Mouse (Mus musculus) myocyte (in vitro differentiated cells): ENCODE data around the gene Slc12a3. TPM values are rescaled to one million over a fixed set of nuclear protein-coding genes. Genes with fewer than 3 reads are reported as not detected.

ENCODE experiments used
- H3K27me3 ChIP-seq: one replicate; pipeline ENCODE4 v1.6.1; 2011; ENCODE audit not compliant: control insufficient read depth, insufficient read depth, insufficient read length
- H3K36me3 ChIP-seq: one replicate; pipeline ENCODE4 v1.6.1; 2011; ENCODE audit not compliant: control insufficient read depth, insufficient read depth
- H3K4me2 ChIP-seq: one replicate; pipeline ENCODE4 v1.6.1; 2011; ENCODE audit warnings: low read depth, control low read depth
- H3K4me3 ChIP-seq: one replicate; pipeline ENCODE4 v1.5.1; 2011; ENCODE audit warnings: mild to moderate bottlenecking, control low read depth, moderate library complexity
- H3K79me2 ChIP-seq: one replicate; pipeline ENCODE4 v1.6.1; 2011; ENCODE audit not compliant: control insufficient read depth, insufficient read depth
- H3ac ChIP-seq: one replicate; pipeline ENCODE4 v1.6.1; 2011; ENCODE audit not compliant: control insufficient read depth, insufficient read length
- CEBPB ChIP-seq: IDR thresholded peaks from 2 replicates; pipeline ENCODE4 v1.6.1; 2011; ENCODE audit warnings: mild to moderate bottlenecking, moderate library complexity; ENCODE audit not compliant: poor library complexity, insufficient read depth, severe bottlenecking
- E2F4 ChIP-seq: IDR thresholded peaks from one replicate; pipeline ENCODE4 v1.6.1; 2011; ENCODE audit warnings: mild to moderate bottlenecking, control low read depth, moderate library complexity; ENCODE audit not compliant: insufficient read depth
- MYOD1 ChIP-seq, 3 experiments: IDR thresholded peaks; one replicate each; pipeline ENCODE4 v1.6.1; 2011; ENCODE audit warnings: control low read depth in 2 of 3, low read depth in 2 of 3, mild to moderate bottlenecking in 2 of 3, moderate library complexity in 1 of 3; ENCODE audit not compliant: insufficient read length in 2 of 3, control insufficient read depth in 1 of 3
- MYOG ChIP-seq, 3 experiments: IDR thresholded peaks; one replicate each; pipeline ENCODE4 v1.6.1; 2011; ENCODE audit warnings: control low read depth in 2 of 3, low read depth in 2 of 3, mild to moderate bottlenecking in 2 of 3; ENCODE audit not compliant: insufficient read length in 2 of 3, control insufficient read depth in 1 of 3, insufficient read depth in 1 of 3
- POLR2A ChIP-seq: IDR thresholded peaks from one replicate; pipeline ENCODE4 v1.6.1; 2011; ENCODE audit warnings: low read depth, mild to moderate bottlenecking, control low read depth, moderate library complexity; ENCODE audit not compliant: insufficient read length
- REST ChIP-seq: IDR thresholded peaks from one replicate; pipeline ENCODE4 v1.6.1; 2011; ENCODE audit warnings: mild to moderate bottlenecking, control low read depth, moderate library complexity; ENCODE audit not compliant: insufficient read depth, insufficient read length
- SRF ChIP-seq: IDR thresholded peaks from one replicate; pipeline ENCODE4 v1.6.1; 2011; ENCODE audit warnings: low read depth; ENCODE audit not compliant: control insufficient read depth, insufficient read length
- TCF12 ChIP-seq: IDR thresholded peaks from one replicate; pipeline ENCODE4 v1.6.1; 2011; ENCODE audit warnings: mild to moderate bottlenecking, control low read depth; ENCODE audit not compliant: poor library complexity, insufficient read depth, severe bottlenecking
- TCF3 ChIP-seq: IDR thresholded peaks from one replicate; pipeline ENCODE4 v1.6.1; 2011; ENCODE audit warnings: low read depth, control low read depth; ENCODE audit not compliant: insufficient read length
- USF1 ChIP-seq: IDR thresholded peaks from one replicate; pipeline ENCODE4 v1.6.1; 2011; ENCODE audit warnings: low read depth, mild to moderate bottlenecking, control low read depth, moderate library complexity
- polyA plus RNA-seq: library from polyadenylated mRNA; unstranded; fragments of >200 nt; fragmentation: generic; extraction: Trizol; gene quantifications from one replicate; pipeline ENCODE4 v1.2.1, GENCODE M21; 2012; ENCODE audit warnings: missing spikeins

Slc12a3 gene
- polyA plus RNA-seq, 1 experiment, result 0.04 TPM

DNA sequence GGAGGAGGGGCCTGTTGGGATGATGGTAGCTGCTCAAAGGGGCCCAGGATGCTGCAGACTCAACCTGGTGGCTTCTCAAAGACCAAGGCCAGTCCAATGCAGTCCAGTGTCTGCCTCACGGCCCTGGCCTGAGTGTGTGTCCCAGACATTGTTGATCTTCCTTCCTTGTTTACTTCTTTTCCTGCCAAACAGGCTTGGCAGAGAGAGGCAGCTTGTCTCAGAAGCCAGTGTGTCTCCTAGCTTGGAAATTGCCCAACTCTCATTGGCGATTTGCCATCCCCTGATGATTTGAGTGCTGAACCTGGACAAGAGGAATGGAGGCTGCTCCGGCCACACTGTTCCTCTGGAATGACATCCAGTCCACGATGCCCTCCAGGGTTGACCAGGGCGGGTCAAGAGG, 29.5 kb downstream of the Slc12a3 start:
- H3K27me3 ChIP-seq, result peaks cover 34% of the 10 kb centered on the region
- no peaks in the 10 kb centered on the region for H3K36me3 ChIP-seq
- TF ChIP-seq TCF12, result no peak
- no peaks in the 10 kb centered on the region for H3K79me2 ChIP-seq
- no peak overlapping the region for H3K4me2 ChIP-seq
- no peak overlapping the region for H3ac ChIP-seq
- H3K4me3 ChIP-seq, result no peak overlapping the region

DNA sequence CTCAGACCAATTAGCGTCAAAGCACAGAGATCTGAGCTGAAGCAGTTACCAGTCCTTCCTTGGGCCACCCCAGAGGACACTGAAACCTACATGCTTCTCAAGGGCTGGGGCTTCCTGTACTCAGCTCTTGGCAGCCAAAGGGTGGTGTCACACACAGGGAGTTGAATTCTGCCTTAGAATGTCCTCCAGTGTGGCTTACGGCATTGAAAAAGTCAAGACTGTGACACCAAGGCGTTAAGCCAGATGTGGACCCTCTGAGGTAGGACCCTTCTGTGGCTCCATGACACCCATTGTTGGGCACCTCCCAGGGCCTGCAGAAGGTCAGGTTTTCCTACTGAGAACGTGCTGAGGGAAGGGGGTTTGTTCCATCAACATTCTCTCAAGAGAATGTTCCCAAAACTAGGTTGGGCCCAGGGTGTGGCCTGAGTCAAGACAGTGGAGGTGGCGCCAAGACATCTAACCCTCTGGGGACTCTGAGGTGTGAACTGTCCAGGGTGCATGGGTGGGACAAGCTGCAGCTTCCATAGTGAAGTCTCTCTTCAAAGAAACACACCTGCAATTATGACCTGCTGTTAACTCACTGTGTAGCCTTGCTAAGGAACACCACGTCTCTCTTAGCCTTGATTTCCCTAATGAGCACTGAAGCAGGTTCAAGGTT, 32.9 kb downstream of the Slc12a3 start:
- Histone ChIP-seq H3K4me2 (no peak overlapping the region), H3K36me3 (no peaks in the 10 kb centered on the region), H3K27me3 (peaks cover 13% of the 10 kb centered on the region), H3ac (no peak overlapping the region), H3K4me3 (no peak overlapping the region), H3K79me2 (no peaks in the 10 kb centered on the region)
- TF ChIP-seq TCF3 (no peak), POLR2A (no peak), MYOG (IDR thresholded peaks at IDR 0.05; ENCODE audit: control insufficient read depth in 1 of 3, insufficient read depth in 1 of 3, insufficient read length in 2 of 3, low read depth in 2 of 3) (no peak), REST (no peak), MYOD1 (IDR thresholded peaks at IDR 0.05; ENCODE audit: control insufficient read depth in 1 of 3, insufficient read length in 2 of 3, low read depth in 2 of 3) (no peak)

DNA sequence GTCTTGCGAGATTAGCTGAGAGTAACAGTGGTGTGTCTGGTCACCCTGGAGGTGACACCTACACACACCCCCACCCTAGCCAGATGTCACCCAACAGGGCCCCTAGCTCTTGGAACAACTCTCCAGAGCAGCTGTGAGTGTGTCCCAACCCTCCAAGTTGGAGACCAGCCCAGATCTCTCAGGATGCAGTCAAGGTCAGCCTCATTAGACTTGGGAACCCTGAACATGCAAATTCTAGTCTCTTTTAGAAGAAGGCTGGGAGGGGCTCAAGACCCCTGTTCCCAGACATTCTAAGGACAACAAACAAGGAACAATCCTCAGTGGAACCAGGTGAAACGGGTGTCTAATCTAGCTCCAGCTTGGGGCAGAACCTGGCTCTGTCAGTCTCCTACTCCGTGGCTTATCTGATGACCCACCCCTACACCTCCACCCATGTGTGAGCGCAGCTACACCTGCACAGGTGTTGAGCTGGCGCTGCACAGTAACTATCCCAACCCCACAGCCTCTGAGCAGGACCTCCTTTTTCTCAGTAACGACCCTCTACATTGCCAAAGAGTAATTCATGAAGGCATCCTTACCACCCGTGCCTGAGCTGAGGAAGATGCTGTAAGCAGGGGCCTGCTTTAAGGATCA, 33.7 kb downstream of the Slc12a3 start:
- no peak overlapping the region for H3K4me3 ChIP-seq
- peak overlapping the region; percentile 68 for H3K4me2 ChIP-seq
- H3K36me3 ChIP-seq, result no peaks in the 10 kb centered on the region
- H3K79me2 ChIP-seq, result no peaks in the 10 kb centered on the region
- TF ChIP-seq POLR2A, result no peak
- TF ChIP-seq MYOG (IDR thresholded peaks at IDR 0.05; ENCODE audit: control insufficient read depth in 1 of 3, insufficient read depth in 1 of 3, insufficient read length in 2 of 3, low read depth in 2 of 3), result peak in 2 of 3 experiments; percentile 50 to 67
- peak in 2 of 3 experiments; percentile 4 to 51 for TF ChIP-seq MYOD1 (IDR thresholded peaks at IDR 0.05; ENCODE audit: control insufficient read depth in 1 of 3, insufficient read length in 2 of 3, low read depth in 2 of 3)
- no peak overlapping the region for H3ac ChIP-seq
- peaks cover 7% of the 10 kb centered on the region for H3K27me3 ChIP-seq

DNA sequence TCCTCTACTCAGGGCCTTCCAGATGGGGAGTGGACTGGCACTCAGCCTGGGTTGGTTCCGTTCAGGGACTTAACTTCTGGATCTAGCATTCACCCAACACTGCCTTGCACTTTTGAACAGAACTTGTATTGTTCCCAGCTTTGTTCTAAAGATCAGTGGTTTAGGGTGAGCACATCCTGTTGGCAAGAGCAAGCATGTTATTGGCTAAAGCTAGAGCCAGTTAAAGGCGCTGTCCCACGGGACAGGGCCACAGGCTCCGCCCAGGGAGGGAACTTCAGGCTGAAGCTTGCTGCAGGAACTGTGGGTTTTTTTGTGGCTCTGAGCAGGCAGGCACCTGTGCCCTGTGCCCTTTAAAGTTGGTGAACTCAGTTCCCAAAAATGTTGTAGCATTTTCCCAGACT, 34.3 kb downstream of the Slc12a3 start:
- Histone ChIP-seq H3K79me2 (no peaks in the 10 kb centered on the region), H3K27me3 (peaks cover 7% of the 10 kb centered on the region), H3K4me3 (no peak overlapping the region), H3K36me3 (no peaks in the 10 kb centered on the region), H3ac (no peak overlapping the region), H3K4me2 (peak overlapping the region; percentile 68)
- TF ChIP-seq MYOG (IDR thresholded peaks at IDR 0.05; ENCODE audit: control insufficient read depth in 1 of 3, insufficient read depth in 1 of 3, insufficient read length in 2 of 3, low read depth in 2 of 3) (peak; percentile 6 to 79 (median 55)), SRF (no peak), TCF12 (peak; percentile 13), MYOD1 (IDR thresholded peaks at IDR 0.05; ENCODE audit: control insufficient read depth in 1 of 3, insufficient read length in 2 of 3, low read depth in 2 of 3) (peak in 2 of 3 experiments; percentile 54 to 77)

DNA sequence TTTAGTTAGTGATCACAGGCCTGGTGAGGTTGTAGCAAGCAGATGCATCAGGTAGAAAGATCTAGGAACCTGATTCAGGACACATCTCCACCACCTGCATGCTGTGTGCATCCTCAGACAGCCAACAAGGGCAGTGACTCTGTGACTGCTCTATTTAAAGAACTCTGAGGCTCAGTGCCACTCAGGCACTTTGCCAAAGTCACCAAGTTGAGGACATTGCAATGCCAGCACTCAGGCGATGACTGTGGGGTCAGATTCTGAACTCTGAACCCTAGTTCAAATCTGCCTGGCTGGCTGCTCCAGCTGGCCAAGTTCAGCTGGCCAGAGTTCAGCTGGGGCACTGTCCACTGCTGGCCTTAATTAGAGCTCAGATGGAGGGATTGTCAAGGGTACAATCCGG, 34.9 kb downstream of the Slc12a3 start:
- H3K4me3 ChIP-seq, result no peak overlapping the region
- no peaks in the 10 kb centered on the region for H3K36me3 ChIP-seq
- H3ac ChIP-seq, result no peak overlapping the region
- peak overlapping the region; percentile 68 for H3K4me2 ChIP-seq
- no peaks in the 10 kb centered on the region for H3K79me2 ChIP-seq
- TF ChIP-seq E2F4 (no peak), REST (no peak), MYOD1 (IDR thresholded peaks at IDR 0.05; ENCODE audit: control insufficient read depth in 1 of 3, insufficient read length in 2 of 3, low read depth in 2 of 3) (no peak), MYOG (IDR thresholded peaks at IDR 0.05; ENCODE audit: control insufficient read depth in 1 of 3, insufficient read depth in 1 of 3, insufficient read length in 2 of 3, low read depth in 2 of 3) (no peak), USF1 (no peak), TCF3 (no peak), POLR2A (no peak), CEBPB (no peak), SRF (no peak)
- peaks cover 2% of the 10 kb centered on the region for H3K27me3 ChIP-seq
